Mouse (Mus musculus) c-Kit-positive CD71-negative TER-119-negative erythroid progenitor cells, embryonic 14.5 days (primary cell): Measurements from ENCODE around the gene Grik5.

ENCODE experiments used
- DNase-seq: peaks from one replicate; pipeline ENCODE4 v3.0.0-alpha.2; 2013; ENCODE audit warnings: low read depth

Grik5 gene

GRCm38 (mm10) chr7:25071979-25072715, at the start of gene Grik5, which contains the start of gene Zfp574:
Grik5 (minus strand) TSS chr7:25072346.
Zfp574 (plus strand) TSS chr7:25072567.
- no peak for DNase-seq

GRCm38 (mm10) chr7:25121240-25121786, 49.2 kb upstream of the Grik5 start:
- no peak for DNase-seq

- DNase-seq, result peak; percentile 74
These were observed 48.1 kb upstream of the Grik5 start for GRCm38 (mm10) chr7:25120061-25120834.

- DNase-seq, result no peak
These were observed 40.9 kb upstream of the Grik5 start for GRCm38 (mm10) chr7:25112956-25113603.

GRCm38 (mm10) chr7:25112178-25112955, 40.2 kb upstream of the Grik5 start:
- no peak for DNase-seq

GRCm38 (mm10) chr7:25110336-25110735, 38.2 kb upstream of the Grik5 start:
- no peak for DNase-seq

GRCm38 (mm10) chr7:25109355-25109754, 37.2 kb upstream of the Grik5 start:
- DNase-seq, result no peak

- no peak for DNase-seq
These were observed 34.8 kb upstream of the Grik5 start for GRCm38 (mm10) chr7:25106790-25107502.

- DNase-seq, result peak; percentile 93
These were observed 33.4 kb upstream of the Grik5 start for GRCm38 (mm10) chr7:25105411-25106160.

- DNase-seq, result no peak
These were observed 27.4 kb upstream of the Grik5 start for GRCm38 (mm10) chr7:25099581-25099980.

GRCm38 (mm10) chr7:25098169-25098568, 26.0 kb upstream of the Grik5 start:
- no peak for DNase-seq

- DNase-seq, result no peak
These were observed 17.7 kb upstream of the Grik5 start for GRCm38 (mm10) chr7:25089875-25090274.

- DNase-seq, result no peak
These were observed 16.8 kb upstream of the Grik5 start for GRCm38 (mm10) chr7:25088968-25089367.

- DNase-seq, result no peak
These were observed 16.4 kb upstream of the Grik5 start for GRCm38 (mm10) chr7:25088531-25088930.

GRCm38 (mm10) chr7:25087972-25088371, 15.8 kb upstream of the Grik5 start:
- no peak for DNase-seq

GRCm38 (mm10) chr7:25087256-25087912, 15.2 kb upstream of the Grik5 start:
- no peak for DNase-seq

- no peak for DNase-seq
These were observed 14.5 kb upstream of the Grik5 start for GRCm38 (mm10) chr7:25086656-25087055.

- DNase-seq, result no peak
These were observed 12.5 kb upstream of the Grik5 start for GRCm38 (mm10) chr7:25084621-25085020.

GRCm38 (mm10) chr7:25082510-25082909, 10.4 kb upstream of the Grik5 start:
- peak; percentile 57 for DNase-seq

GRCm38 (mm10) chr7:25080431-25080830, 8.3 kb upstream of the Grik5 start:
- DNase-seq, result no peak
